Mouse (Mus musculus): Measurements from ENCODE around the gene Wfdc6a. TPM values are rescaled to one million over a fixed set of nuclear protein-coding genes. Genes with fewer than 3 reads are reported as not detected.
"Not testable (repeated sequence)": the region's sequence is repeated elsewhere in the genome, so short reads cannot be mapped to it uniquely, and the experiment has no call there.

The Wfdc6a gene
- polyA plus RNA-seq (2015; fragmentation: Nextera tagmentation; extraction: Ambion mirVana) = not detected in 2 replicates

- not testable (repeated sequence) for ATAC-seq; H3K9ac ChIP-seq (replicated peaks; ENCODE audit: low read depth, low read length); H3K9me3 ChIP-seq (ENCODE audit: control insufficient read depth, low read length); H3K27ac ChIP-seq (ENCODE audit: low read length); H3K36me3 ChIP-seq (ENCODE audit: control insufficient read depth, insufficient read depth); H3K27me3 ChIP-seq (replicated peaks; ENCODE audit: control insufficient read depth, insufficient read depth, low read length); H3K4me2 ChIP-seq (ENCODE audit: low read length); H3K4me1 ChIP-seq (replicated peaks; ENCODE audit: control insufficient read depth, insufficient read depth, low read length); H3K4me3 ChIP-seq (replicated peaks; ENCODE audit: low read length)
- WGBS = 45% methylated on average over 13 of the region's 13 CpGs
Measured at GRCm38 (mm10) chr2:164585025-164585725, at the start of gene Wfdc6a. TSS of gene Wfdc6a (minus strand) at chr2:164585447.

GRCm38 (mm10) chr2:164621775-164622174, 36.5 kb upstream of the Wfdc6a start:
- Histone ChIP-seq H3K36me3 (ENCODE audit: control insufficient read depth, insufficient read depth) (no peaks in the 10 kb centered on the region), H3K27me3 (replicated peaks; ENCODE audit: control insufficient read depth, insufficient read depth, low read length) (no peaks in the 10 kb centered on the region), H3K4me3 (replicated peaks; ENCODE audit: low read length) (no peak overlapping the region), H3K27ac (ENCODE audit: low read length) (no peak overlapping the region), H3K4me1 (replicated peaks; ENCODE audit: control insufficient read depth, insufficient read depth, low read length) (no peaks in the 10 kb centered on the region), H3K9me3 (ENCODE audit: control insufficient read depth, low read length) (no peaks in the 10 kb centered on the region), H3K4me2 (ENCODE audit: low read length) (no peak overlapping the region), H3K9ac (replicated peaks; ENCODE audit: low read depth, low read length) (no peak overlapping the region)
- no peak for ATAC-seq
- WGBS = 83% methylated on average over 4 of the region's 4 CpGs

- no peaks in the 10 kb centered on the region for H3K27me3 ChIP-seq (replicated peaks; ENCODE audit: control insufficient read depth, insufficient read depth, low read length)
- 90% methylated on average over 5 of the region's 5 CpGs for WGBS
- no peak overlapping the region for H3K4me3 ChIP-seq (replicated peaks; ENCODE audit: low read length)
- no peaks in the 10 kb centered on the region for H3K9me3 ChIP-seq (ENCODE audit: control insufficient read depth, low read length)
- no peak overlapping the region for H3K9ac ChIP-seq (replicated peaks; ENCODE audit: low read depth, low read length)
- H3K27ac ChIP-seq (ENCODE audit: low read length) = no peak overlapping the region
- no peaks in the 10 kb centered on the region for H3K36me3 ChIP-seq (ENCODE audit: control insufficient read depth, insufficient read depth)
- no peaks in the 10 kb centered on the region for H3K4me1 ChIP-seq (replicated peaks; ENCODE audit: control insufficient read depth, insufficient read depth, low read length)
- no peak for ATAC-seq
- H3K4me2 ChIP-seq (ENCODE audit: low read length) = no peak overlapping the region
Measured at GRCm38 (mm10) chr2:164619050-164619449, 33.8 kb upstream of the Wfdc6a start.

GRCm38 (mm10) chr2:164615386-164615785, 30.1 kb upstream of the Wfdc6a start:
- H3K9ac ChIP-seq (replicated peaks; ENCODE audit: low read depth, low read length) = no peak overlapping the region
- H3K27me3 ChIP-seq (replicated peaks; ENCODE audit: control insufficient read depth, insufficient read depth, low read length) = no peaks in the 10 kb centered on the region
- no peak overlapping the region for H3K27ac ChIP-seq (ENCODE audit: low read length)
- no peaks in the 10 kb centered on the region for H3K36me3 ChIP-seq (ENCODE audit: control insufficient read depth, insufficient read depth)
- no peak overlapping the region for H3K4me2 ChIP-seq (ENCODE audit: low read length)
- WGBS = 97% methylated on average over 3 of the region's 3 CpGs
- no peaks in the 10 kb centered on the region for H3K9me3 ChIP-seq (ENCODE audit: control insufficient read depth, low read length)
- H3K4me3 ChIP-seq (replicated peaks; ENCODE audit: low read length) = no peak overlapping the region
- H3K4me1 ChIP-seq (replicated peaks; ENCODE audit: control insufficient read depth, insufficient read depth, low read length) = no peaks in the 10 kb centered on the region
- ATAC-seq = no peak

GRCm38 (mm10) chr2:164613471-164613870, 28.2 kb upstream of the Wfdc6a start, which contains the start of the genes Wfdc6b and Wfdc8:
TSS of gene Wfdc6b (plus strand) at chr2:164613522.
TSS of gene Wfdc8 (minus strand) at chr2:164613626.
- H3K4me1 ChIP-seq (replicated peaks; ENCODE audit: control insufficient read depth, insufficient read depth, low read length); H3K4me3 ChIP-seq (replicated peaks; ENCODE audit: low read length); H3K4me2 ChIP-seq (ENCODE audit: low read length); H3K27ac ChIP-seq (ENCODE audit: low read length); H3K27me3 ChIP-seq (replicated peaks; ENCODE audit: control insufficient read depth, insufficient read depth, low read length); H3K9ac ChIP-seq (replicated peaks; ENCODE audit: low read depth, low read length); ATAC-seq; H3K9me3 ChIP-seq (ENCODE audit: control insufficient read depth, low read length); H3K36me3 ChIP-seq (ENCODE audit: control insufficient read depth, insufficient read depth): not testable (repeated sequence)
- 50% methylated on average over 8 of the region's 8 CpGs for WGBS

- no peaks in the 10 kb centered on the region for H3K9me3 ChIP-seq (ENCODE audit: control insufficient read depth, low read length)
- ATAC-seq = no peak
- no peak overlapping the region for H3K9ac ChIP-seq (replicated peaks; ENCODE audit: low read depth, low read length)
- WGBS = 80% methylated on average over 6 of the region's 6 CpGs
- H3K4me1 ChIP-seq (replicated peaks; ENCODE audit: control insufficient read depth, insufficient read depth, low read length) = no peaks in the 10 kb centered on the region
- no peak overlapping the region for H3K27ac ChIP-seq (ENCODE audit: low read length)
- H3K27me3 ChIP-seq (replicated peaks; ENCODE audit: control insufficient read depth, insufficient read depth, low read length) = no peaks in the 10 kb centered on the region
- H3K36me3 ChIP-seq (ENCODE audit: control insufficient read depth, insufficient read depth) = no peaks in the 10 kb centered on the region
- no peak overlapping the region for H3K4me2 ChIP-seq (ENCODE audit: low read length)
- no peak overlapping the region for H3K4me3 ChIP-seq (replicated peaks; ENCODE audit: low read length)
Measured at GRCm38 (mm10) chr2:164608781-164609180, 23.5 kb upstream of the Wfdc6a start.

GRCm38 (mm10) chr2:164604411-164604810, 19.2 kb upstream of the Wfdc6a start:
- no peaks in the 10 kb centered on the region for H3K4me1 ChIP-seq (replicated peaks; ENCODE audit: control insufficient read depth, insufficient read depth, low read length)
- H3K9me3 ChIP-seq (ENCODE audit: control insufficient read depth, low read length) = no peaks in the 10 kb centered on the region
- H3K27me3 ChIP-seq (replicated peaks; ENCODE audit: control insufficient read depth, insufficient read depth, low read length) = no peaks in the 10 kb centered on the region
- no peak overlapping the region for H3K27ac ChIP-seq (ENCODE audit: low read length)
- no peaks in the 10 kb centered on the region for H3K36me3 ChIP-seq (ENCODE audit: control insufficient read depth, insufficient read depth)
- no peak for ATAC-seq
- WGBS = 90% methylated on average over 8 of the region's 8 CpGs
- no peak overlapping the region for H3K9ac ChIP-seq (replicated peaks; ENCODE audit: low read depth, low read length)
- no peak overlapping the region for H3K4me2 ChIP-seq (ENCODE audit: low read length)
- H3K4me3 ChIP-seq (replicated peaks; ENCODE audit: low read length) = no peak overlapping the region

- no peak overlapping the region for H3K27ac ChIP-seq (ENCODE audit: low read length)
- no peaks in the 10 kb centered on the region for H3K36me3 ChIP-seq (ENCODE audit: control insufficient read depth, insufficient read depth)
- no peak for ATAC-seq
- H3K4me2 ChIP-seq (ENCODE audit: low read length) = no peak overlapping the region
- no peak overlapping the region for H3K4me3 ChIP-seq (replicated peaks; ENCODE audit: low read length)
- no peaks in the 10 kb centered on the region for H3K27me3 ChIP-seq (replicated peaks; ENCODE audit: control insufficient read depth, insufficient read depth, low read length)
- H3K4me1 ChIP-seq (replicated peaks; ENCODE audit: control insufficient read depth, insufficient read depth, low read length) = no peaks in the 10 kb centered on the region
- H3K9me3 ChIP-seq (ENCODE audit: control insufficient read depth, low read length) = no peaks in the 10 kb centered on the region
- 92% methylated on average over 3 of the region's 3 CpGs for WGBS
- no peak overlapping the region for H3K9ac ChIP-seq (replicated peaks; ENCODE audit: low read depth, low read length)
Measured at GRCm38 (mm10) chr2:164603482-164603881, 18.2 kb upstream of the Wfdc6a start.

GRCm38 (mm10) chr2:164600179-164600578, 14.9 kb upstream of the Wfdc6a start:
- no peaks in the 10 kb centered on the region for H3K4me1 ChIP-seq (replicated peaks; ENCODE audit: control insufficient read depth, insufficient read depth, low read length)
- no peaks in the 10 kb centered on the region for H3K9me3 ChIP-seq (ENCODE audit: control insufficient read depth, low read length)
- no peak for ATAC-seq
- no peak overlapping the region for H3K27ac ChIP-seq (ENCODE audit: low read length)
- H3K4me3 ChIP-seq (replicated peaks; ENCODE audit: low read length) = no peak overlapping the region
- H3K36me3 ChIP-seq (ENCODE audit: control insufficient read depth, insufficient read depth) = no peaks in the 10 kb centered on the region
- H3K27me3 ChIP-seq (replicated peaks; ENCODE audit: control insufficient read depth, insufficient read depth, low read length) = no peaks in the 10 kb centered on the region
- H3K4me2 ChIP-seq (ENCODE audit: low read length) = no peak overlapping the region
- no peak overlapping the region for H3K9ac ChIP-seq (replicated peaks; ENCODE audit: low read depth, low read length)
- 70% methylated on average over 3 of the region's 3 CpGs for WGBS

- H3K9ac ChIP-seq (replicated peaks; ENCODE audit: low read depth, low read length) = no peak within 1 kb of the TSS
- no peak within 1 kb of the TSS for H3K4me2 ChIP-seq (ENCODE audit: low read length)
- no peaks in the 10 kb centered on the region for H3K27me3 ChIP-seq (replicated peaks; ENCODE audit: control insufficient read depth, insufficient read depth, low read length)
- no peaks in the 10 kb centered on the region for H3K36me3 ChIP-seq (ENCODE audit: control insufficient read depth, insufficient read depth)
- 80% methylated on average over 4 of the region's 4 CpGs for WGBS
- H3K27ac ChIP-seq (ENCODE audit: low read length) = no peak within 1 kb of the TSS
- H3K4me3 ChIP-seq (replicated peaks; ENCODE audit: low read length) = no peak within 1 kb of the TSS
- ATAC-seq = no peak
- no peaks in the 10 kb centered on the region for H3K4me1 ChIP-seq (replicated peaks; ENCODE audit: control insufficient read depth, insufficient read depth, low read length)
- H3K9me3 ChIP-seq (ENCODE audit: control insufficient read depth, low read length) = no peaks in the 10 kb centered on the region
Measured at GRCm38 (mm10) chr2:164593494-164593893, 8.2 kb upstream of the Wfdc6a start, which contains the start of gene Eppin. TSS of gene Eppin (minus strand) at chr2:164593594.
